Mouse (Mus musculus): ENCODE data around the gene Lonp1. TPM values are rescaled to one million over a fixed set of nuclear protein-coding genes. Genes with fewer than 3 reads are reported as not detected.
"Not testable (repeated sequence)": the region's sequence is repeated elsewhere in the genome, so short reads cannot be mapped to it uniquely, and the experiment has no call there.

Lonp1 gene
- 10 to 100 TPM; 49.3 to 51.6 TPM for total RNA-seq (2021)
- long read RNA-seq, experiment 1, full-length matches to known transcripts, result 190 of 216 reads
- long read RNA-seq, experiment 1, partial matches to known transcripts, result 14 of 216 reads
- long read RNA-seq, experiment 1, other reads (novel, unspliced or antisense), result 12 of 216 reads
- long read RNA-seq, experiment 2, transcript Lonp1-201 (18 exons, 2,951 nt), result major isoform, 140 of 165 reads
- long read RNA-seq, experiment 2, partial matches to known transcripts, result 16 of 165 reads
- long read RNA-seq, experiment 2, other reads (novel, unspliced or antisense), result 9 of 165 reads

DNA sequence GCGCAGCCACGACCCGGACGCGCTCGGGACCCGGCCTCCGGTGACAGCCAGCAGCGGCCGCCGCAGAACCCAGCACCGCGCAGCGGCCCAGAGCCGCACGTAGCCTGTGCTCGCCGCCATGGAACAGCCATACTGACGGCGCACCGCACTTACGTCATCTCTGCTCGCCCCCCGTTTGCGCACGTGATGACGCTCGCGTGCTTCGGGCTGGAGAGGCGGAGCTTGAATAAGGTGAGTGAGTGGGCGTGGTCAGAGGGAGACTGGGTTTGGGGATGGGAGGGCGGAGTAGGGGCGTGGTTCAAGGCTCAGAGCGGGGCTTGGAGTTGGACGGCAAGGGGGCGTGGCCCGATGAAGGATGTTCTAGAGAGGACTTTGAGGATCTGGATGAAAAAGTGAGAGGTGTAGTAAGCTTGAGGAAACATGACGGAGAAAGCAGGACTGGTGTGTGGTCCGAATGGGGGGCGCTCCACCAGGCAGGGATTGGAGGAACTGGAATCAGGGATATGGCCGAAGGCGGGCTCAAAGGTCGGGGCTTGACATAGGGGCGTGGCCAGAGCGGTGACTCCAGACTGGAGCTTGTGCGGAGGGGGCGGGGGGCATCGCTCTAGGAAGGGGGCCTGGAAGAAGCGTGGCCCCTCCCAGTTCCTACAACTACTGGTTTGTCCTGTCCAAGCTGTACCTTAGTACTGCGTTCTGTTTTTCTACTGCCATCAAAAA lies at the start of gene Lonp1:
Lonp1 (minus strand) TSS at position 134 of the 717 bp plus-strand sequence.
- DNase-seq, result peak; percentile 92

DNA sequence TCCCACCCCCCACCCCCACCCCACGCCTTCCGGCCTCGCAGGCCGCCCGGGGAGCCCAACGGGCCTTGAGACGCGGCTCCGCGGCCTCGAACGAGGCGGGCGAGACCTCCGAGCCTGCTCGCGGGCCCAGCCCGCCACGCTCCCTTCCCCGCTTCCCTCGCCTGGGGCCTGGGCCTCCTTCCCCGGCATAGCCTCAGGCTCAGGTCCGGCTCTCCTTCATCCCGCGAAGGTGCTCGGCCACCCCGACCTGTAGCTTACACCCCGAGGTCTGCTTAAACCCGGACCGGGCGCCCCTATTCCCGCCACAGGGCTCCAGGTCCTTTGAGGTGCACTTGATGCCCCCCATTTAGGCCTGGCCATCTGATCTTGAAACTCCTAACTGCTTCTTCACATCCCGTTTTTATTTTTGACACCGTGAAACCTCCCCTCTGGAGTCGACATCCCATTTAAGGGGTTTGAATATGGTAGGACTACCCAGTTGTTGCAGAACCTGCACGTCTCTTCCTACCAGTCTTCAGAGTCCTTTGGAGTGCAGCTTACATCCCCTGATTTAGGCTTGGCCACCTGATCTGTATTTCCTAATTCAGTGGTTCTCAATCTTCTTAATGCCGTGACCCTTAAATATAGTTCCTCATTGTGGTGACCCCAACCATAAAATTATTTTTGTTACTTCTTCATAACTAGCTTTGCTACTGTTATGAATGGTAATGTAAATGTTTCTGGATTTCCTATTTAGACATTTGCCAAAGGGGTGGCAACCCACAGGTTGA lies 47.1 kb upstream of the Lonp1 start:
- DNase-seq, result no peak

DNA sequence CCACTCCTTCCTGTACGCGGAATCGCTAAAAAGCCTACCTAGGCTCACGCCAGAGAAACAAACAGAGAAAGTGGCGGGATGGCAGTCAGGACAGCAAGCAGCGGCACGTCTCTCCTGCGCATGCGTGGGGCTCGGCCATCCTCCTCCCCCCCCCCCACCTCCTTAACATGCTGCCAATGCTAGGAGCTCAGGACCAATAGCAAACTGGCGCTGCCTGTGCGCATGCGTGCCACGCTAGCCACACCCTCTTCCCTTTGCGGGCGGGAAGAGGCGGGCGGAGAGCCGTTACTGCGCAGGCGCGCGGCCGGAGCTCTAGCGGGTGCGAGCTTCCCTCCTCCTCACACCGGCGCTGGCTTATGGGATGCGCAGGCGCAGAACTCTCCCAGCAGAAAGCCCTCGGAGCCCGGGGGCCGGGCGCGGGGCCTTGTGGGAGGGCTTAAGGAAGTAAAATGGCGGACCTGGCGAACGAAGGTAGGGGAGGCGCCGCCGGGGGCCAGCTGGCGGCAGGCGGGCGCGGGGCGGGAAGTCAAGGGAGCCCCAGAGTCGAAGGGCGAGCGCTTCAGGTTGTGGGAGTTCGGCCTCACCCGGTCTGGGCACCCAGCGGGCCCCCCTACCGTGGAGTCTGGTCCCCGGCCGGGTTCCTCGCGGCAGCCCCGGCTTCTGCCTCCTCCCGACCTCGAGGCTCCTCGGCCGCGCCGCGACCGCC lies 46.4 kb upstream of the Lonp1 start, which contains the start of gene Ranbp3:
Ranbp3 (plus strand) TSS at position 354 of the 706 bp plus-strand sequence.
- DNase-seq, result peak; percentile 99

DNA sequence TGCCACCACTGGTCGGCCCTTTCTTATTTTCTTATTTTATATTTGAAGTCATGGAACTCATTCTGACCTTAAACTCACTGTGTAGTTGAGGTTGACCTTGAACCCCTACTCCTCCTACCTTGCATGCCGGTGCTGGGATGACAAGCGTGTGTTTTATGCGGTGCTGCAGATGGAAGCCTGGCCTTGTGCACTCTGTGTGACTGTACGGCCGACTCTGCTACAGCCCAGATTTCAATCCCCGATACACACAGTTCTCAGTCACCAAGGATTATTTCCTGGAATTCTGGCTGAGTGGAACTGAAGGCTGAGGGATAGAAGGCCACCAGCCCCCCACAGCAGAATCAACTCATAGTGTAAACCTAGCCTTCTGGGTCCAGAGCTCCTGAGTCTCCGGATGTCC lies 43.1 kb upstream of the Lonp1 start:
- no peak for DNase-seq

DNA sequence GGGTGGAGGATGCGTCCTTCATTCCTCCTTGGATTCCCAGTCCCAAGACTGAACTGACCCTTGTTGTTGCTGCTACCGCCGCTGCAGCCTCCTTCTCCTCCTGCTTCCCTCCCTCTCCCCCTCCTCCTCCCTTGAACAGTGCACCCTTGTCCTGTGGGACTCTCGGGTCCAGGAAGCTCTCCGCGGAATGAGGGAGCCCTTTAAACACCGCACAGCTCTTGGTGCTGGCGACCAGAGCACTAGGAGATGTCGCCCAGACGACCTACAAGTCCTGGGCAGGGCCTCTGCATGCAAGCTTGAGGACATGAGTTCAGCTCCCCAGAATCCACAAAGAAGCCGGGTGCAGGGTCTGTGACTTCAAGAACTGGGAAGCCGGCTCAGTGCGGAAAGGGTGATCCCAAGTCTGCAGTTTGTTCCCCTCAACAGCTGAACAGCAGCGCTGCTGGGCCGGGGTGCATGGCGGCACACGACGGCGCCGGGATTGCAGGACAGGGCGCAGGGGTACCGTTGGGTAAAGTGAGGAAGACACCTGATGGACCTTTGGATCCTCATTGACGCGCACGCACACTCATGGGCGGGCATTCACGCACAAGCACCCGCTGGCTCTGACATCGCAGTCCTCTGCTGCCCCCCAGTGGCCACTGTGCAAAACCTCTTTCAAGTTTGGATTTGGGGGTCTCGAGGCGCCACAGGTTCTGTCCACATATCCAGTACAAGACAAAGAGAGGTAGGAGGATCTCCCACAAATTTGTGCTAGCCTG lies 41.9 kb upstream of the Lonp1 start:
- peak; percentile 89 for DNase-seq

DNA sequence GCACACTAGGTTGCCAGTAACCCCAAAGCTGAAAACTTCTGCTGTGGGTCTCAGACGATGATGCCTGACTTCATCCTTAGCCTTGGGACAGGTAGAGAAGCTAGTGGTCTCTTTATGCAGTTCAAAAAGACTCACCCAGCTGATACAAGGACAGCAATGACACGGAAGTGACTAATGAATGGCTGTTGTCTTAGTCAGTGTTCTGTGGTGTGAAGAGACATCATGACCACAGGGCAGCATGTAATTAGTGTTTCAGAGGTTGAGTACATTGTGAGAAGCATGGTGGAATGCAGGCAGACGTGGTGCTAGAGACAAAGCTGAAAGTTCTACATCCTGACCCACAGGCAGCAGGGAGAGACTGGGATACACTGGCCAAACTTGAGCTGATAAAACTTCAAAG lies 40.9 kb upstream of the Lonp1 start:
- DNase-seq, result no peak

DNA sequence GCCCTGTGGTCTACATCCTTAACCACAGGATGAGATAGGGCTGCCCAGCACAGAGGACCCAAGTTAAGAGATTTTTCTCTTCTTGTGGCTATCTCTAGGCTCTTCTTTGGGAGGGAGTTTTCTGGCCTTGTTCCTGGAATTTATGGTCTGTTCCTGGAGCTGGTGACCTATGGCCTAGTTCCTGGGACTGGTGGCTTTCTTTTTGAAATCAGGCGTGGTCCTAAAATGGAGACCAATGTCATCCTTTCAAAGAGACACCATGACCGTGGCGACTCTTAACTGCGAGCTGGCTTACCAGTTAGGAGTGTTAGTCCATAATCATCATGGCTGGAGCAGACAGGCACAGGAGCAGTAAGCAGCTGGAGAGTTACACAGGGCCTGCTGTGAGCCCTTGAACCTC lies 39.7 kb upstream of the Lonp1 start:
- no peak for DNase-seq

DNA sequence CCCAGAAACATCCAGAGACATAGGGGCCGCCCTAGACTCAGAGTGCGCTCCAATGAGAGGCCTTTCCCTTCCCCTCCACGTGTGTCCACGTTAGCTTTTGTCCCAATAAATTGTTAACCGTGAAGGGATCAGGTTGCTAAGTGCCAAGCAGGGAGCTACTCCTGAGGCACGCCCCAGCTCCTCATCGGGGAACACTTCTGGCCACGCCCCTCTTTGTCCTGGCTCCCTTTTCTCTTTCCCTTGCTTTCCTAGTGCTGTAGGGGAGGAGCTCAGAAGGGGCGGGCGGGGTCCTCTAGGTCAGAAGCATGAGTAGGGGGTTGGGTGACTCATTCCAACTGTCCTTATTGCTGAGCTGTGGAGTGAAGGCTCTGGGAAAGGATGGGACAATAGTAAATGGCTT lies 37.6 kb upstream of the Lonp1 start:
- DNase-seq, result no peak

DNA sequence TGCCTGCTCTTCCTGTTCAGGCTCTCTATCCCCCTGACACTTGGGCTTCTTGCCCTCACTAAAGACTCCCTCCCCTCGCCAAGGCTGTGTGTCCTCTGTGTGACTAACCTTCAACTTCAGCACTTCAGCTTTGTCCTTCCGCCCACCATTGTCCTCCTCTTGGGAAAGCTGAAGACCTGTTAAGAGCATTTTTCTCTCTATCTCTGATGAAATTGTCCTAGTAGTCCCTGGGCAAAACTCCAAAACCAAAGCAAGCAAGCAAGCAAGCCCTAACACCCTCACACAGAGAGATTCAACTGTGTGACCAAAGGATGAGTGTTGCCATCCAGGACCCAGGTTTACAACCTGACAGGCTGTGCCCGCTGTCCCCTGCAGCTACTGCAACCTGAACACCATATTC lies 37.0 kb upstream of the Lonp1 start:
- DNase-seq, result no peak

DNA sequence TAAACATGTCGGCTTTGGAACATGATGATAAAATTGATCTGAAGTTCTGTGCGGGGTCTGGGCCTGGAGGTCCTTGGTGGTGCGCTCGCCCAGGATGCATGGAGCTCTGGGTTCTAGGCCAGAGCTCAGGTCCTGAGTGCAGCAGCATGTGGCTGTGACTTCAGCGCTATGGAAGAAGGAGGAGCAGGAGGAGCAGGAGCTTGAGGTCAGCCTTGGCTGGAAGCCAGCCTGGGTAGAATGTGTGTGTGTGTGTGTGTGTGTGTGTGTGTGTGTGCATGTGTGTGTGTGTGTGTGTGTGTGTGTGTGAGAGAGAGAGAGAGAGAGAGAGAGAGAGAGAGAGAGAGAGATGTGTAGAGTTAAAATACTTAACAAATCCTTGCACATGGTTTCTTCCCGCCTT lies 29.5 kb upstream of the Lonp1 start:
- DNase-seq, result no peak

DNA sequence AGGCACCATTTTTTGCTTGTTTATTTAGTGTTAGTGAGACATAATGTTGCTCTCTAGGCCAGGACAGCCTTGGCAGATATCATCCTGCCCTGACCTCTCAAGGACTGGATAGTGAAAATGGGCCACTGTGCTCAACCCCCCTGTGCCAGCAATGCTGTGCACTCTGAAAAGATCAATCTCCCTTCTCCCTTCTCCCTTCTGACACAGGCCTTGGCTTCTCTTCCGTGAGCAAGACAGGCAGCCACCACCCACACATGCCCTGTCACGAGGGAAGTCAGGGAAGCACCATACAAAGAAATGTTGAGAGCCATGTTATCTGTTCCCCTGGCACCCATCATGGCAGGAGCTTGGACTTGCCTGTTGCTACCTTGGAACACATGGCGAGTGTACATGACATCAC lies 28.6 kb upstream of the Lonp1 start:
- no peak for DNase-seq

DNA sequence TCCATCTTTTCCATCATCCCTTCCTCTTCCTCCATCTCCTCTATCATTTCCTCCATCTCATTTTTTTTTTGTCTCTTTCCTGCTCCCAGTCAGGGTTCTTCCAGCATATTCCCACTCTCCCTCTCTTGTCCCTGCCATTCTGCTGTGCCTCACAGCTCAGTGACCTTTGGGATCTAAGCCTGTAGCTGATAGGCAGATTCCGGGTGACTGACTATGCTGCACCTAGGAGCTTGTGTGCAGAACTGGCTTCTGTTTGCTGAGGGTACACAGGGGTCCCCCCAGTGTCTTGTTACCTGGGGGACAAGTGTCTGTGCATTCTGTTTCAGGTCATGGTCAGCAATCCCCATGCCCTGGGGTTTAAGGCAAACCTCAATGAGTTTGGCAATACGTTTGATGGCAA lies 28.1 kb upstream of the Lonp1 start:
- no peak for DNase-seq

DNA sequence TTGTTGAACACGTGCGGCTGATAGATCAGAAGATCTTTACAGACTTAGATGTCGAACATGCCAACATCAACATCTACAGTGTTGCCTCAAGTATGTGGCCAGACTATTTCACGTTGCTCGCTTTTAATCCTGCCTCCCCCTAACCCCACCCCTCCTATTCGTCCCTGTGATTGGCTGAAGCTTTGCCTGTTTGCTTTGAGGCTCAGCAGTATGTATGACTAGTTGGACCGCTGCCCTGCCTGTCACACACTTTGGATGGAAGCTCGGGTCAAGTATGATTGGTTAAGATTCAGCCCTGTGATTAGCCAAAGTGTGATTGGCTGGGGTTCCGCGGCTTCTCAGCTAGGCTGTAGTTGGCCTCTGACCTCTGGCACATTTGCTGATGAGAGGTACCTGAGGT lies 25.1 kb upstream of the Lonp1 start:
- no peak for DNase-seq

DNA sequence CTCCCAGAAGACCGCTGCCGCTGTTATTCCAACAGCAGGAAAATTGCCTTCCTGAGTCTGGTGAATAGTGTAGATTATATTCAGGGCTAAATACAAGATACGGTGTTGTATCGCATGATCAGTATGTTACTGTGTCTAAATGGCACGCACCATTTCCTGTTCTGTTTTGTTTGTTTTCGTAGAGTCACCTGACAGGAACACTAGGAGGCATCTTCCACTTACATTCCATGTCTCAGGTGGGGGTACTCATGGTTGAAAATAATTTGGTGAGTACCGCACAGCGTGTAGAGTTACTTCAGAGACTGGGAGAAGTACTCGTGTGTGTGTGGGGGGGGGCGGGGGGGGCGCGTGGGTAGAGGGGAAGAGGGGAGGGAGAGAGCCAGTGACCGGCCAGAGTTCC lies 20.9 kb upstream of the Lonp1 start:
- DNase-seq, result no peak

DNA sequence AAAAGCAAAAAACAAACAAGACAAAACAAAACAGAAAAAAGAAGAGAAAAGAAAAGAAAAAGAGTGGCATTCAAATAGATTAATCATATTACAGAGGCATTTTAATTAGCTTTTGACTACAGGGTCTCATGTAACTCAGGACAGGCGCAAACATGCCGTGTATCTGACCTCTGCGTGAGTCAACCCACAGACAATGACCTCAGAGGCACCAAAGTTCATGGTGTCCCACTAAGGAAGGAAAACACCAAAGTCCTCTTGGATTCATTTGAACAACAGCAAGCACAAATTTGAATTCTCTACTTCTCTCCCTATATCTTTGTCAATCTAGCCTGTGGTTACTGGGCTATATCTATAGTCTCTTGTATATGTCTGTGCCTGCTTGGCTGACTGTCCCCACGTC lies 16.6 kb upstream of the Lonp1 start:
- no peak for DNase-seq

DNA sequence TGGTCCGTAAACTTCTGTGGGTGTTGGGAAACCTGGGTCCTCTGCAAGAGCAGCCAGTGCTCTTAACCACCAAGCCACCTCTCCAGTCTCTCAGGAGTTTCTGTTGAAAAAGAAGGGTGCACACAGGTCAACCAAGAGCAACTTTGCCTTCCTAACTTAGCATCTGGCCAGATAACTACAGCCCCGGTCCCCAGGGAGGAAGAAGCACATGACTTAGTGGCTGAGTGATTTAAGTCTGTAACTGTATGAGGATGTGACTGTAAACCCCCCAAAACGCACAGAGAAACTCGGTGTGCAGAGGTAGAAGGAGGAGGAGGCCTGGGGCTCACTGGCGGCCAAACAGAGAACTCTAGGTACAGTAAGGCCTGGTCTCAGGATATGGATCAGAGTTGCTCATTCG lies 7.3 kb upstream of the Lonp1 start:
- no peak for DNase-seq

DNA sequence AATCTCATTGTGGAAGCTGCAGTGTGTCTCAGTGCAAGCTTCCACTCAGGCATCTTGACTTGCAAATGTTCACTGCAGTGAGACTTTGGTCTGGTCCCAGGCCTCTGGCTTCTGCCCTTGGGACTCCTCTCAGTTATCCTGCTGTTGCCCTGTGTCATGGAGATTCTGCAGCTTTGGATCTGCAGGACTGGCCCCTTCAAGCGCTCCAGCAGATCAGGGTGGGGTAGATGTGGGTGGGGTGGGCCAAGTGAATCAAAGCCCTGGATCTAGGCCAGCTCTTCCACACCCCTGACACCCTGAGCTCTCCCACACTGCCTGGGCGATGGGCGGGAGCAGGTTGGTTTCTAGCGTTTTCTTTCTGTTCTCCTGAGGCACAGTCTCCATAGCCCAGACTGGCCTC lies 5.1 kb upstream of the Lonp1 start:
- DNase-seq, result no peak

DNA sequence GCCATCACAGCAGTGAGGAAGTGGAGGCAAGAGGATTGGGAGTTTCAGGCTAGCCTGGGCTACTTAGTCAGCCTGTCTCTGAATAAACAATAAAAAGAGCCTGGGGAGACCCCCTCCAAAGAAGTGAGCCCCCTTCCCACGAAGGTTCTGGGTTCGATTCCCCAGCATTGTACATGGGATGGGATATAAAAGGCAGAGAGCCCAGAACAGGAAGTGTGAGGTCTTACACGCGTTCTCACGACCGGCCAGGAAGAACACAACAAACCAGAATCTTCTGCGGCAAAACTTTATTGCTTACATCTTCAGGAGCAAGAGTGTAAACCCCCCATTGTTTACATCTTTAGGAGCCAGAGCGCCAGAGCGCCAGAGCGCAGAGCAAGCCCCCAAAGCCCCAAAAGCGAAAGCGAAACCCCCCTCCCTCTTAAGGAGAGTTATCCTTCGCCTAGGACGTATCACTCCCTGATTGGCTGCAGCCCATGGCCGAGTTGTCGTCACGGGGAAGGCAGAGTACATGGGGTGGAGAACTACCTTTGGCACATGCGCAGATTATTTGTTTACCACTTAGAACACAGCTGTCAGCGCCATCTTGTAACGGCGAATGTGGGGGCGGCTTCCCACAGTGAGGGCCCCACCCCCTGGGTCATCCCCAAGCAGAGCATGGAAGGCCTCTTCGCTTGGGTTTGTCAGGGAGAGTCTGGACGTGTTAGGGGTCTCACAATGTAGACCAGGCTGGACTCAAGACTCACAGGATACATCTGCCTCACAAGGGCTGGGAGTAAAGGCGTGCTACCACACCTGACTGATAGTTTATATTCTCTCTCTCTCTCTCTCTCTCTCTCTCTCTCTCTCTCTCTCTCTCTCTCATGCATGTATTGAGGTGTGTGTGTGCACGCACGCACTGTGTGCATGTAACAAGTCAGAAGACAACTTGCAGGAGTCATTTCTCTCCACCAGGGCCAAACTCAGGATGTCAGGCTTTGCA lies 3.4 kb upstream of the Lonp1 start:
- DNase-seq, result not testable (repeated sequence)

DNA sequence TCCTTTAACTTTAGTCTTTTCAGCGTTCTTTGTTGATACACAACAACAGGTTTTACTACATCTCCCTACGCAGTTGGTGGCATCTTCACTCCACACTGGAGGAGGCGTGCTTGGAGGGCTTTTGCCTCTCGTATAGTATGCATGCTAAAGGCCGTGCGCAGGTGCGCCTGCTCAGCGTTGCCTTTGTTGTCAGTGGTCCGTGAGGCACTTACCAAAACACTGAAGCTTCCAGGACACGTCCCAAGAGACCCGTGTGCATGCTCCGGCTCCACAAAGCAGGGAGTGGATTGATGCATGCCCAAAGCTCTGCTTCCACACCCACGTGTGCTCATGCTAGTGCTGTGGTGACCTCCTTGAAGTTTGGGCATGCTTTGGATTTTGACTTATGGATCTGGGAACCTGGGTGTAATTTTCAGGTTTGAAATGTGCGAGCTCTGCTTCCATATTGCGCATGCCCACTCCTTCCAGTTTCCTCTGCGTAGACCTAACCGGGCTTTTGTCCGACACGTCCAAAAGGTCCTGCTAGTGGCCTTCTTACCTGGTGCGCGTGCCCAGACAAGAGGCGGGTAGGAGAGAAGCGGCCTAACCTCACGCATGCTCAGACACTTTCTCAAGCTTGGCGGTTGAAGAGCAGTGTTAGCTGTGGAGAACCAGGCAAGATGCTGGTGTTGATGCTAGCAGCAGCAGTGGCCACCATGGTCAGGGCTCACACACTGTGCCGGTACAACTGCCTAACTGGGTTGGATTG lies 1.0 kb upstream of the Lonp1 start, which contains the start of gene Catsperd:
Catsperd (plus strand) TSS at position 614 of the 748 bp plus-strand sequence.
- DNase-seq, result no peak

DNA sequence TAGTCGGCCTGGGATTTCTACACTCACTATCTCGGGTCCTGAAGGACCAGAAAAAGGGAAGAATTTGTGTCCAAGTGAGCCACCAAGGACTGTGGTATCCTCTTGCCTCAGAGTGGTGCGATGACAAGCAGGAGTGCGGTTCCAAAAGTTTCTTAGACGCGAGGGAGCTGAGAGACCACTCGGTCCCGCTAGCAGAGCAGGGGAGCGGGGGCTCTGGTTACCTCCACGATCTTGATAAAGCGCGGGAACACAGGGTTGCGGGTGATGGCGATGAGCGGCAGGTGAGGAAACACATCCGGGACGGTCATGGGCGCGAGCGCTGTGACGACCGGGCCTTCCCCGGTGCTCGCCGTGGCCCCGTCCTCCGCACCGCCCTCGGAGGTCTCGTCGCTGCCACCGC lies 427 bp downstream of the Lonp1 start:
- DNase-seq, result no peak

Measured in gastrocnemius, postnatal 10 days (tissue).